Mouse (Mus musculus): Measurements from ENCODE around the gene Hadha. TPM values are rescaled to one million over a fixed set of nuclear protein-coding genes. Genes with fewer than 3 reads are reported as not detected.

The Hadha gene
- 10 to 100 TPM; 77.3 to 97.6 TPM for polyA plus RNA-seq (2017; shearing (Covaris generic))

GRCm38 (mm10) chr5:30154474-30155394 lies at the start of gene Hadha, which contains the start of gene Hadhb:
Gene Hadha (minus strand): TSS chr5:30155162.
Gene Hadhb (plus strand): TSS chr5:30155248.

GRCm38 (mm10) chr5:30105668-30106300 lies 49.2 kb downstream of the Hadha start, which contains the start of gene 3110082J24Rik:
Gene 3110082J24Rik (minus strand): TSS chr5:30106086.

GRCm38 (mm10) chr5:30104841-30105667 lies 49.9 kb downstream of the Hadha start, which contains the start of gene Garem2:
Gene Garem2 (plus strand): TSS chr5:30105161.

GRCm38 (mm10) chr5:30072825-30073821 lies 81.8 kb downstream of the Hadha start, which contains the start of gene Tyms:
Gene Tyms (minus strand): TSS chr5:30073617.

Other genes with a start within 250 kb of the Hadha start
- under 1 TPM; 0.51 to 0.55 TPM for gene Il6, start 142.0 kb downstream of the Hadha start, polyA plus RNA-seq (2017; shearing (Covaris generic))
- gene Tyms, start 81.5 kb downstream of the Hadha start, polyA plus RNA-seq (2017; shearing (Covaris generic)), result 10 to 100 TPM; 70.2 to 80.7 TPM
- gene Garem2, start 50.0 kb downstream of the Hadha start, polyA plus RNA-seq (2017; shearing (Covaris generic)), result under 1 TPM; 0.07 to 0.25 TPM
- gene 3110082J24Rik, start 49.1 kb downstream of the Hadha start, polyA plus RNA-seq (2017; shearing (Covaris generic)), result not detected
- gene Hadhb, start 86 bp upstream of the Hadha start, polyA plus RNA-seq (2017; shearing (Covaris generic)), result 100 to 1,000 TPM; 168 to 184 TPM
- under 1 TPM in 1 of 2 experiments, not detected in 1; 0.41 TPM for gene Adgrf3, start 50.6 kb upstream of the Hadha start, polyA plus RNA-seq (2017; shearing (Covaris generic))
- gene Selenoi, start 77.4 kb upstream of the Hadha start, polyA plus RNA-seq (2017; shearing (Covaris generic)), result 10 to 100 TPM; 18.7 to 20.9 TPM
- 10 to 100 TPM; 13.6 to 17.3 TPM for gene Drc1, start 126.2 kb upstream of the Hadha start, polyA plus RNA-seq (2017; shearing (Covaris generic))

Data from activated CD4-positive, CD25-positive, alpha-beta regulatory T cell (primary cell).